Mouse (Mus musculus): Measurements from ENCODE around the gene Rprd1b.
"Not testable (repeated sequence)": the region's sequence is repeated elsewhere in the genome, so short reads cannot be mapped to it uniquely, and the experiment has no call there.

Rprd1b gene

GRCm38 (mm10) chr2:158040396-158040795 lies 12.1 kb downstream of the Rprd1b start:
- in situ Hi-C loops (cut with MboI, MseI) = no loop called here

DNA sequence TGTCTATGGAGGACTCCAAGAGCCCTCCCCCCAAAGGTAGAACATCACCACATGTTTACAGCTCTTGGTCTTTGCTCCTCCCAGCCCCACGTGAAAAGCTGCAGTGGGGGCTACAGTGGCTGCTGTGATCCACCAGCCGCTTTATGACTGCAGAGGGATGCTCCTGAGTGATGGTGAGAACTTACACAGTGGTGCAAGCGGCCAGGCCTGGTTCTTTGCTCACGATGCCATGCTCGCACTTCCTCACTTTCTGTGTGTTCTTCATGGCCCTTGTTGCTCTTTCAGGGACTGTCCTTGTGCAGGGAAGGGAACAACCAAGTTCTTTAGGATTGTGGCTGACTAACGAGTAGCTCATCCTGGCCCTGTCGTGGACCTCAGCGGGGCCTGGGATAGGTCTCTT lies 15.2 kb downstream of the Rprd1b start:
- in situ Hi-C loops (cut with MboI, MseI) = no loop called here

- in situ Hi-C loops (cut with MboI, MseI) = no loop called here
Measured at GRCm38 (mm10) chr2:158046186-158046585, 17.9 kb downstream of the Rprd1b start.

DNA sequence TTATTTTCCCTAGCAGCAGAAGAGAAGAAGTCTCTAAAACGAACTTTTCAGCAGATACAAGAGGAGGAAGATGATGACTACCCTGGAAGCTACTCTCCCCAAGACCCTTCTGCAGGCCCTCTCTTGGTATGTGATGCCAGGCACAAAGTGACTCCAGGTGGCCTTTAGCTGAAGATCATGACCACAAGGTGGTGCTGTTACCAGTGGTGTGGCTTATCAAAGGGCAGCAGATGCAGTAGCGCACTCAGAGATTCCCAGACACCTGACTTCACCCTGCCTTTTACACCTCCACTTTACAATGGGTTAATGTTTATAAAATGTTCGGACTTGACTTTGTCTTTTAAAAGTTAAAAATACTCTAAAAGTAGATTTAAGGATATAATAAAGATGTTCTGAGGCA lies 19.6 kb downstream of the Rprd1b start:
- in situ Hi-C loops (cut with MboI, MseI) = no loop called here

DNA sequence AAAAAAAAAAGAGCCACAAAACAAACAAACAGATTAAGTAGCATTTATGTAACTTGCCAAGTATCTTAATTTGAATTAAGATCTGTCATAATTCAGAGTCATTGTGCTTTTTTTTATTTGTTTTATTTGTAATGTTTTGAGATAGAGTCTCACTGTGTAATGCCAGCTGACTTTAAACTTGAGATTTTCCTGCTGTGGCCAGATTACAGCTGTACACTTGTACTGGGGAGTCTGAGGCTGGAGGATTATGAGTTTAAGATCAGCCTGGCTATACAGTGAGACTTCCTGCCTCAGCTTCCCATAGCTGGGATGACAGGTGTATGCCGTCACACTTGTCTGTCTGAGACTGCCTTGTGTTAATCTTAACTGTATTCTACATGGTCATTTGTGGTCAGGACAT lies 20.4 kb downstream of the Rprd1b start:
- in situ Hi-C loops (cut with MboI, MseI) = no loop called here

DNA sequence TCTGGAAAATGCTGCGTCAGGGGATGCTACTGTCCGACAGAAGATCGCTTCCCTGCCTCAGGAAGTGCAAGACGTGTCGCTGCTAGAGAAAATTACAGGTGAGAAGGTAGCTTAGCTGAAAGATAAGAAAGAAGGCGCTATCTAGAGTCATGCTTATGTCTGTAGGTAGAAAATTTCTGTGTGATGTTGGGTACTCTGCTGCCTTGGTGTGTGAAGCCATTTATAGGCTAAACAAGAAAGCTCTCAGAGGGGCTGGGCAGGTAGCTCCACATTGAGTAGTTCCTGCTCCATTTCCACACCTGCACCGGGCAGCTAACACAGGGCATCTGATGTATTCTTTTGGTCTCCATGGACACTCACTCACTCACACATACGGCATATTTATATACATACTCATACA lies 21.8 kb downstream of the Rprd1b start:
- in situ Hi-C loops (cut with MboI, MseI) = no loop called here

DNA sequence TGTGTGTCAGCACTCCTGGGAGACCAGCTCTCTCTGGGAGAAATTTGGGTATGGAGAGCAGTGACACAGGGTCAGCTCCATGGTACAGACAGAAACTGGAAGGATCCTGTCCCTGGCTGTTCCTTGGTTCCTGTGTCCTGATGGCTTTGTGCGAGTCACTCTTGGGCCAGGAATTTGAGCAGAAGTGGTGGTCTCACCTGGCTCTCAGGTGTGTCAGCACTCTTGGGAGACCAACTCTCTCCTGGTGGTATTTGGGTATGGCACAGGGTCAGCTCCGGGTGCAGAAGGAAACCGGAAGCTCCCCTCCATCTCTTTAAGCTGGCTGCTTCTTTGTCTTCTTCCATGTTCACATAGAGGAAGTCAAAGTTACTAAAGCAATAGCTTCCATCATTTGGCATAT lies 26.3 kb downstream of the Rprd1b start:
- in situ Hi-C loops (cut with MboI, MseI) = no loop called here

GRCm38 (mm10) chr2:158055383-158055782 lies 27.1 kb downstream of the Rprd1b start:
- in situ Hi-C loops (cut with MboI, MseI) = not testable (repeated sequence)

- in situ Hi-C loops (cut with MboI, MseI) = no loop called here
Measured at GRCm38 (mm10) chr2:158057030-158057429, 28.7 kb downstream of the Rprd1b start.

DNA sequence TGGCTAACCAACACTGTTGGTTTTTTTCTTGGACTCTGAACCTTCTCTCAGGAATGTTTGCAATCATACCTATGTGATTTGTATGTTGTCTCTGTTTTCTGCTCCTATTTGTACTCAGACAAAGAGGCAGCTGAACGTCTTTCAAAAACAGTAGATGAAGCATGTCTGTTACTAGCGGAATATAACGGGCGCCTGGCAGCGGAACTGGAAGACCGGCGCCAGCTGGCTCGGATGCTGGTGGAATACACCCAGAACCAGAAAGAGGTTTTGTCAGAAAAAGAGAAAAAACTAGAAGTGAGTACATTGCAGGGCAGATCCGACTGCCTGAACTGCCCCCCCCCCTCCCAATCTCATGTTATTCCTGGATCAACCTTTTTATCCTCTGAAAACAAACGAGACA lies 30.2 kb downstream of the Rprd1b start:
- in situ Hi-C loops (cut with MboI, MseI) = no loop called here

- in situ Hi-C loops (cut with MboI, MseI) = no loop called here
Measured at GRCm38 (mm10) chr2:158059666-158060105, 31.4 kb downstream of the Rprd1b start.

- in situ Hi-C loops (cut with MboI, MseI) = no loop called here
Measured at GRCm38 (mm10) chr2:158063036-158063435, 34.7 kb downstream of the Rprd1b start.

- in situ Hi-C loops (cut with MboI, MseI) = no loop called here
Measured at GRCm38 (mm10) chr2:158064571-158065048, 36.3 kb downstream of the Rprd1b start.

GRCm38 (mm10) chr2:158065064-158065463 lies 36.8 kb downstream of the Rprd1b start:
- in situ Hi-C loops (cut with MboI, MseI) = no loop called here

DNA sequence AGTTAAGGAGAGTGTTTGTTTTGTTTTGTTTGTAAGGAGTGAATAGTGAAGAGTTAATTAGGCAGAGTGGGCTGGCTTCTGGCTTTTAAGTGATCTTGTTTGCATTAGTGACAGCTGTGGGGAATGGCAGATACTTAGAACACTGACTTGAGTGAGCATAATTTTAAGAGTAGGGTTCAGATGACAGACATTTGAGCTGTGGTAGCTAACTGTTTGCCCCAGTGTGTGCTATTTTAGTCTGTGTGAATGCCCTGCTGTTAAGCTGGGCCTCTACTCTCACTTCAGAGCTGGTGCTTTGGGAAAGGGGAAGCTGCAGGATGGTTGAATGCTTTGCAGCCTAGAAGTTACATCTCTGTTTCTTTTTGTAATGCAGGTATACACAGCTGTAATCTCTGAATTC lies 38.2 kb downstream of the Rprd1b start:
- in situ Hi-C loops (cut with MboI, MseI) = no loop called here

DNA sequence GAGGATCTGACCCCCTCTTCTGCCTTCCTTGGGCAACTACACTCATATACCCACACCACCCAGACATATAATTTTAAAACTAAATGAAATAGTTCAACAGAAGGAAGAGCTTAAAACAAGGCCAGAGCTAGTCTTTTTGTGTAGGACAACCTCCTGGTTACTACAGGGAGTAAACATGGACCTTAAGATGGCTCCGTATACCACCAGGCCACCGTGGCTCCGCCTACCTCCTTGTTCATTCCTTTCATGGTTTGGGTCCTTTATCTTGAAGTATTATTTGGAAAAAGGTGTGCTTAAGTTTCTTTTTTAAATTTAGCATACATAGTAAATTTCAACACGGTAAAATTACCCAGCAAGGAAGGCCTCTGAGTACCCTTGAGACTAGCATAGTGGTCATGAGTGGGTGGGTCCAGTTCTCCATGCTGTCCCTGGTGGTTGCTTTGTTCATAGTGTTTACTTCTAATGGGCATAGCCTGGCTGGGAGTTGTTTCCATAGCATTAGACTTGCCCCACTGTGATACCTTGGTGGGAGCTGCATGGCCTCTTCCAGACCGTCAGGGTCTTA lies 39.0 kb downstream of the Rprd1b start:
- in situ Hi-C loops (cut with MboI, MseI) = no loop called here

DNA sequence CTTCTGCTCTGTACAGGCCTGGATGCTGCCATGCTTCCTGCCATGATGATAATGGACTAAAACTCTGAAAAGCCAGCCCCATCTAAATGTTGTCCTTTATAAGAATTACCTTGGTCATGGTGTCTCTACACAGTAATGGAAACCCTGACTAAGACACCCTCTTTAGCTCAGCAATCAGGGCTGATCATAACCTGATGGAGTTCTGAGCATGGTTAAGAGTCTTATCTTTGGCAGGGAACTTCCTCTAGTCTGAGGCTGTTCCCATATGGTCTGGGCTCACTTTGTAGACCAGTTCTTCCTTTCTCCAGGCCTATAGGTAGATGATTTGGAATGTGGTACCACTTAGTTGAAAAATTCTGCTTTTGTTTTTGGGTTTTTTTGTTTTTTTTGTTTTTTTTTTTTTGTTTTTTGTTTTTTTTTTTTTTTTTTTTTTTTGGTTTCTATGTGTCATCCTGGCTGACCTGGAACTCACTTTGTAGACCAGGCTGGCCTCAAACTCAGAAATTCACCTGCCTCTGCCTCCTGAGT lies 40.2 kb downstream of the Rprd1b start:
- in situ Hi-C loops (cut with MboI, MseI) = no loop called here

DNA sequence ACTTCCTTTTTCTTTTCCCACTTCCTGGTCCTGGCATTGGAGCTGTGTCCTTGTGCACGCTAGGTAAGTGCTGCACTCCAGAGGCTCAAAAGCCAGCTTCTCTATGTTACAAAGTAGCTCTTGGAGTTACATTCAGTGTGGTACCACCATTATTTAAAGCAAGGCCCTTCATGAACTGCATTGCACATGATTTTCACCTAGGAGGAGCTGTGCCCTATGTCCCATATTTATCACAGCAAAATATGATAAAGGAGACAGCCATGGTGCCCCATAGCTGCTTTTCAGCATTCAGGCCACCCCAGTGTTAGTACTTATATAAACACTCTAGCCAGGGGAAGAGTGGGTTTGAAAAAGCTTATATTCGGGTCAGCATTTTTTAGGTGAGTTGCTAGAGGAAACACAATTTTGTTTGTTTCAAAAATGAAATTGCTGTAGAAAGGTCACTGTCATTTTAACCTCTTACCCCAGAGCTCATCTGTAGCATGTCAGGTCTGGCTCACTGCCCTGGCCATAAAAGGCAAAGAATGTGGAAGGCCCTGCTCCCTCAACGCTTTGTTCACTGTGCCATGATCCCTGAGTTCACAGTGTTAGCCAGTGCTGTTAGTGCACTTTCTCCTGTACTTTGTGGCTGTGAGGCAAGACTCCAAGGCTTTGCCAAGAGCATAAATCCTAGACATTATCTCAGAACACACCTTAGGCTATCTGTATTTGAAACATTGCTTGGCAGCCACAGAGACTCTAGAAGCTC lies 42.8 kb downstream of the Rprd1b start:
- in situ Hi-C loops (cut with MboI, MseI) = no loop called here

GRCm38 (mm10) chr2:158071633-158071995 lies 43.3 kb downstream of the Rprd1b start:
- in situ Hi-C loops (cut with MboI, MseI) = no loop called here

DNA sequence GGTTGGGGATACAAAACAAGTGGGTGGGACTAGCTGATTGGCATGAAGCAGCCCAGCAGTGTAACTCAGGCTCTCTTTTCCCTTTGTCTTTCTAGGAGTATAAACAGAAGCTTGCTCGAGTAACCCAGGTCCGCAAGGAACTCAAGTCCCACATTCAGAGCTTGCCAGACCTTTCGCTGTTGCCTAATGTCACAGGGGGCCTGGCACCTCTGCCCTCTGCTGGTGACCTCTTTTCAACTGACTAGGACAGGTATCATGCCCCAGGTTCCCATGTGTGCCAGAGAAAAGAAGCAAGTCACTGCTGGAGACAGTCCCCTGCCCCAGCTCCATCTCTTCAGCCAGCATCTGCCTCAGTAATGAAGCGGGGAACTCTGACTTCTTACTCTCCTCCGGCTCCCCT lies 46.5 kb downstream of the Rprd1b start:
- in situ Hi-C loops (cut with MboI, MseI) = no loop called here

- in situ Hi-C loops (cut with MboI, MseI) = no loop called here
Measured at GRCm38 (mm10) chr2:158076690-158077089, 48.4 kb downstream of the Rprd1b start.

- in situ Hi-C loops (cut with MboI, MseI) = no loop called here
Measured at GRCm38 (mm10) chr2:158077981-158078380, 49.7 kb downstream of the Rprd1b start.

DNA sequence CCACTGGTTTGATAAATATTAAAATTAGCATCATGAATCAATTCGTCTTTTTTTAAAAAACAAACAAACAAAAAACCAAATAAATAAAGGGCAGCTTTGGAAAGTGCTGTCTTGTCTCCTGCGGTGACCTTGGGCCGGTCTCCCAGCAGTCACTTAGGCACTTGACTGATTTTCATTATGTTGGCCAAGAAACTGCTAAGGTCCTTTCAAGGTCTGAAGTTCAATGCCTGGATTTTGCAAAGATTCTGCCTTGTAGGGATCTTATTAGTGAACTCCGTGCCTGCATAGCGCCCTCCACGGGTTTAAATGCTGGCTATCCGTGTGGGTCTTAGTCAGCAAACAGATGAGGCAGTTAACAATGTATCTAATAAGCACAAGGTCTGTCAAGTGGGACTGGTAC lies 50.7 kb downstream of the Rprd1b start:
- in situ Hi-C loops (cut with MboI, MseI) = no loop called here

Measured in T-helper 2 cell (primary cell).